Mouse (Mus musculus) heart, adult 2 months (tissue): ENCODE data around the gene Atp13a4. TPM values are rescaled to one million over a fixed set of nuclear protein-coding genes. Genes with fewer than 3 reads are reported as not detected.
A peak's percentile ranks its signal among the peaks of the same experiment; 100 is the strongest.

ENCODE experiments used
- DNase-seq, 2 experiments: peaks; one replicate each; pipeline ENCODE4 v3.0.0; 2021
- H3K27ac ChIP-seq: fragments of 200-600 bp; 2 replicates; pipeline ENCODE4 v1.8.1; 2022
- H3K27me3 ChIP-seq: fragments of 200-500 bp; 2 replicates; pipeline ENCODE4 v1.6.1; 2012; ENCODE audit warnings: mild to moderate bottlenecking, low read length, inconsistent platforms, mixed read lengths; ENCODE audit not compliant: control insufficient read depth, insufficient read depth
- H3K36me3 ChIP-seq: fragments of 200-500 bp; 2 replicates; pipeline ENCODE4 v1.6.1; 2012; ENCODE audit warnings: low read length, inconsistent platforms; ENCODE audit not compliant: control insufficient read depth, insufficient read depth
- H3K4me1 ChIP-seq: fragments of 200-500 bp; 2 replicates; pipeline ENCODE4 v1.6.1; 2011; ENCODE audit warnings: low read length; ENCODE audit not compliant: control insufficient read depth, insufficient read depth
- H3K4me3 ChIP-seq: fragments of 200-600 bp; 2 replicates; pipeline ENCODE4 v1.8.1; 2022
- H3K79me2 ChIP-seq: fragments of 200-500 bp; replicated peaks from 2 replicates; pipeline ENCODE4 v1.6.1; 2012; ENCODE audit warnings: mild to moderate bottlenecking, inconsistent platforms, low read length, moderate library complexity, mixed read lengths; ENCODE audit not compliant: control insufficient read depth, insufficient read depth
- H3K9ac ChIP-seq: fragments of 200-500 bp; 2 replicates; pipeline ENCODE4 v1.6.1; 2012; ENCODE audit warnings: low read depth, mild to moderate bottlenecking, control low read depth, inconsistent platforms, low read length, mixed read lengths
- CTCF ChIP-seq: fragments of 200-600 bp; IDR thresholded peaks from 2 replicates; pipeline ENCODE4 v1.8.1; 2022; ENCODE audit warnings: antibody characterized with exemption, mild to moderate bottlenecking, moderate library complexity
- EP300 ChIP-seq: fragments of 200-500 bp; IDR thresholded peaks from 2 replicates; pipeline ENCODE4 v1.6.1; 2011; ENCODE audit warnings: low read depth, low read length, control low read depth; ENCODE audit not compliant: insufficient read depth
- POLR2A ChIP-seq: fragments of 200-500 bp; IDR thresholded peaks from 2 replicates; pipeline ENCODE4 v1.6.1; 2011; ENCODE audit warnings: mild to moderate bottlenecking, low read depth, low read length, control low read depth; ENCODE audit not compliant: insufficient read depth
- WGBS: fragments of 180-500 bp; shearing (Covaris S2); methylation state at CpG from one replicate; pipeline ENCODE4 v1.1.7; 2018; 5-methylcytosine and 5-hydroxymethylcytosine counted together
- intact Hi-C: fragments of 180-260 bp; cut with DNase I; formaldehyde crosslinking; loops from one replicate; pipeline ENCODE4 v1.15.1; 2025
- polyA plus RNA-seq: library from polyadenylated mRNA; depleted of rRNA; stranded (reverse); fragments of >200 nt; gene quantifications from 2 replicates; pipeline ENCODE4 v1.2.3, GENCODE M21; 2012
- total RNA-seq, 2 experiments: library from RNA; stranded (reverse); gene quantifications; 2 replicates each; pipeline ENCODE4 v1.2.3; 2021

Gene Atp13a4
- total and polyA plus RNA-seq, 3 experiments = not detected

GRCm38 (mm10) chr16:29560869-29561268 is 16.2 kb upstream of the Atp13a4 start:
- TF ChIP-seq CTCF = peak; percentile 85
- TF ChIP-seq EP300 = no peak
- no peak for TF ChIP-seq POLR2A
- WGBS = 3% methylated on average over 7 of the region's 7 CpGs
- Histone ChIP-seq H3K27ac (no peak overlapping the region), H3K4me1 (no peaks in the 10 kb centered on the region), H3K9ac (no peak overlapping the region), H3K79me2 (no peaks in the 10 kb centered on the region), H3K36me3 (no peaks in the 10 kb centered on the region), H3K4me3 (no peak overlapping the region; the same call in 1 of the 2 replicates), H3K27me3 (no peaks in the 10 kb centered on the region)
- intact Hi-C loops = loop anchor here (1.0 to 10.0 kb wide), 3 partner anchors 106 to 969 kb away; no protein-coding TSS in a partner anchor
- DNase-seq = no peak

GRCm38 (mm10) chr16:29560454-29560853 is 15.8 kb upstream of the Atp13a4 start:
- TF ChIP-seq CTCF = no peak
- TF ChIP-seq POLR2A = no peak
- no peak for TF ChIP-seq EP300
- no peak overlapping the region for H3K9ac ChIP-seq
- no peak overlapping the region for H3K27ac ChIP-seq
- H3K4me3 ChIP-seq = peak overlapping the region; percentile 22; the same call in 1 of the 2 replicates
- no peaks in the 10 kb centered on the region for H3K4me1 ChIP-seq
- no peaks in the 10 kb centered on the region for H3K27me3 ChIP-seq
- intact Hi-C loops = loop anchor here (5.0 to 10.0 kb wide), 2 partner anchors 106 to 968 kb away; no protein-coding TSS in a partner anchor
- H3K36me3 ChIP-seq = no peaks in the 10 kb centered on the region
- H3K79me2 ChIP-seq = no peaks in the 10 kb centered on the region
- no peak for DNase-seq
- 14% methylated on average over 10 of the region's 10 CpGs for WGBS

GRCm38 (mm10) chr16:29559667-29560066 is 15.0 kb upstream of the Atp13a4 start:
- 80% methylated on average over 5 of the region's 5 CpGs for WGBS

GRCm38 (mm10) chr16:29541261-29541683 is 3.4 kb downstream of the Atp13a4 start:
- Histone ChIP-seq H3K4me1 (no peaks in the 10 kb centered on the region; the same call in 1 of the 2 replicates), H3K36me3 (no peaks in the 10 kb centered on the region), H3K27ac (no peak overlapping the region), H3K9ac (no peak overlapping the region), H3K27me3 (no peaks in the 10 kb centered on the region), H3K4me3 (no peak overlapping the region), H3K79me2 (no peaks in the 10 kb centered on the region)
- 57% methylated on average over 11 of the region's 11 CpGs for WGBS
- no peak for TF ChIP-seq EP300
- no peak for TF ChIP-seq POLR2A
- TF ChIP-seq CTCF = no peak
- intact Hi-C loops = no loop called here
- no peak for DNase-seq

More at GRCm38 (mm10) chr16:29559667-29560066, 15.0 kb upstream of the Atp13a4 start:
- no peaks in the 10 kb centered on the region for H3K36me3 ChIP-seq
- TF ChIP-seq CTCF (no peak), EP300 (no peak), POLR2A (no peak)
- no peaks in the 10 kb centered on the region for H3K27me3 ChIP-seq
- H3K27ac ChIP-seq = no peak overlapping the region
- no peaks in the 10 kb centered on the region for H3K4me1 ChIP-seq
- no peaks in the 10 kb centered on the region for H3K79me2 ChIP-seq
- intact Hi-C loops = loop anchor here (5.0 to 10.0 kb wide), 4 partner anchors 105 to 967 kb away; no protein-coding TSS in a partner anchor
- DNase-seq = no peak
- H3K4me3 ChIP-seq = no peak overlapping the region
- H3K9ac ChIP-seq = no peak overlapping the region

- no peaks in the 10 kb centered on the region; the same call in 1 of the 2 replicates for H3K4me1 ChIP-seq
- H3K9ac ChIP-seq = no peak overlapping the region
- no peaks in the 10 kb centered on the region for H3K27me3 ChIP-seq
- no peak overlapping the region for H3K4me3 ChIP-seq
- no peak for DNase-seq
- TF ChIP-seq CTCF (no peak), POLR2A (no peak), EP300 (no peak)
- no peaks in the 10 kb centered on the region for H3K79me2 ChIP-seq
- no peak overlapping the region for H3K27ac ChIP-seq
- intact Hi-C loops = no loop called here
- no peaks in the 10 kb centered on the region for H3K36me3 ChIP-seq
These were observed 4.8 kb downstream of the Atp13a4 start for GRCm38 (mm10) chr16:29539906-29540305.

- TF ChIP-seq CTCF (no peak), POLR2A (no peak)
These were observed 8.1 kb downstream of the Atp13a4 start for GRCm38 (mm10) chr16:29536411-29537204.

More at GRCm38 (mm10) chr16:29536411-29537204, 8.1 kb downstream of the Atp13a4 start:
- Histone ChIP-seq H3K4me3 (no peak overlapping the region), H3K4me1 (no peaks in the 10 kb centered on the region; the same call in 1 of the 2 replicates), H3K79me2 (no peaks in the 10 kb centered on the region), H3K9ac (no peak overlapping the region), H3K27ac (no peak overlapping the region), H3K27me3 (no peaks in the 10 kb centered on the region), H3K36me3 (no peaks in the 10 kb centered on the region)
- 58% methylated on average over 15 of the region's 15 CpGs for WGBS
- DNase-seq = no peak
- intact Hi-C loops = no loop called here
